Comparison of ENCODE assay signal across 8 mouse cellular contexts in the genomic region with DNA sequence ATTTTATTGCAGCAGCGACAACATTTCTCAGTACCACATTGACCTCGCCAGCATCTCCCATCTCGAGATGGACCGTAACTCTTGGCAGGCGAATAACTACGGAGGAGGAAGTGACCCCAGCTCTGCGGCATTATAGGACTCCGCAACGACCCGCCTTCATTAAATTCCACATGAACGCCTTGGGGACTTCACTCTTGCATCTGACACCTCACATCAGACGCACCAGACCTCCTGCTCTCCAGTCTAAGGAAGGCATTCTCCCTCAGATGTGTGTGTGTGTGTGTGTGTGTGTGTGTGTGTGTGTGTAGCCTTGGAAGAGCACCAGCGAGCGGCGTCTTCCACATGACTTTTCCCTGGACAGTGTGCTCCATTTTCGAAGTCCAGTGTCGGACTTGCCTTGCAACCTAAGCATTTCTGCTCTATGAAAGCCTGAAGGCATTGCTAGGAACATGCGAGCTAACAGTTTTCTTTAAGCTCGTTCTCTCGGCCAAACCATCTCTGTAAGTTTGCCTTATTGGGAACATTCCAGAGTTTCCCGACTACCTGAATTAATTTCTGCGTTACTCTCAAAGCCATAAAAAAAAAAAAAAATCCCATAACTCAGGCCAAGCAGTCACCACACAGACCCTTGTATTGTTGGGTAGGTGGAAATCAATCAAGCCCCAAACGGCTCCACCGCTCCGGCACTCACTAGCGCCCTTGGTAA. TPM values are rescaled to one million over a fixed set of nuclear protein-coding genes. Genes with fewer than 3 reads are reported as not detected.
DNase-seq lines count a peak whose midpoint lies in the region; ATAC-seq and TF ChIP-seq lines count a peak whose summit lies in the region.

No protein-coding gene starts in this region.

- no peak for DNase-seq in frontal cortex, postnatal 10 days (ENCODE audit: low spot score in 2 of 2)
- DNase-seq in MN1 (ENCODE audit: low spot score), result peak; percentile 23
- DNase-seq in forebrain, embryonic 14.5 days (ENCODE audit: low spot score), result peak; percentile 45
- DNase-seq in midbrain, postnatal 0 days (ENCODE audit: low spot score), result peak; percentile 45
- DNase-seq in layer of hippocampus, postnatal 25 days (ENCODE audit: extremely low spot score in 1 of 2, low spot score in 1 of 2), result no peak
- no peak for DNase-seq in ovary, adult 18-20 months (ENCODE audit: low spot score)

- H3K9ac ChIP-seq in forebrain, embryonic 14.5 days (ENCODE audit: low read length), result peak overlapping the region; percentile 72
- H3K9ac ChIP-seq in kidney, embryonic 16.5 days (replicated peaks; ENCODE audit: low read length), result peak overlapping the region; percentile 71
- H3K9ac ChIP-seq in midbrain, postnatal 0 days (replicated peaks; ENCODE audit: low read length, poor library complexity, severe bottlenecking), result peak overlapping the region; percentile 74

- ATAC-seq in frontal cortex, adult (ENCODE audit: low TSS enrichment), result peak; percentile 24
- no peak for ATAC-seq in forebrain, embryonic 14.5 days
- peak; percentile 7; the same call in 1 of the 2 replicates for ATAC-seq in kidney, embryonic 16.5 days (ENCODE audit: low FRiP score, low TSS enrichment)
- ATAC-seq in midbrain, postnatal 0 days (ENCODE audit: low FRiP score), result no peak; the same call in 1 of the 2 replicates

- WGBS in forebrain, embryonic 14.5 days, result under 1% methylated on average over 26 of the region's 26 CpGs
- WGBS in kidney, embryonic 16.5 days, result 0% methylated on average over 26 of the region's 26 CpGs
- WGBS in midbrain, postnatal 0 days, result 0% methylated on average over 26 of the region's 26 CpGs

- H3K9me3 ChIP-seq in forebrain, embryonic 14.5 days (replicated peaks; ENCODE audit: control insufficient read depth, low read length), result no peaks in the 10 kb centered on the region
- no peaks in the 10 kb centered on the region for H3K9me3 ChIP-seq in kidney, embryonic 16.5 days (ENCODE audit: low read length)
- H3K9me3 ChIP-seq in midbrain, postnatal 0 days (ENCODE audit: low read length), result no peaks in the 10 kb centered on the region

- peak overlapping the region; percentile 75; the same call in 1 of the 2 replicates for H3K27ac ChIP-seq in forebrain, embryonic 14.5 days (ENCODE audit: low read depth, low read length)
- peak overlapping the region; percentile 85 for H3K27ac ChIP-seq in kidney, embryonic 16.5 days (ENCODE audit: low read length)
- peak overlapping the region; percentile 77 for H3K27ac ChIP-seq in midbrain, postnatal 0 days (ENCODE audit: low read depth, low read length)

- H3K36me3 ChIP-seq in forebrain, embryonic 14.5 days (ENCODE audit: control insufficient read depth, insufficient read depth, low read length), result no peaks in the 10 kb centered on the region
- no peaks in the 10 kb centered on the region for H3K36me3 ChIP-seq in kidney, embryonic 16.5 days (ENCODE audit: insufficient read depth, low read length)
- H3K36me3 ChIP-seq in midbrain, postnatal 0 days (ENCODE audit: insufficient read depth, low read length), result no peaks in the 10 kb centered on the region

- H3K27me3 ChIP-seq in forebrain, embryonic 14.5 days (replicated peaks; ENCODE audit: control insufficient read depth, insufficient read depth, low read length), result no peaks in the 10 kb centered on the region
- peaks cover 10% of the 10 kb centered on the region; the same call in 1 of the 2 replicates for H3K27me3 ChIP-seq in kidney, embryonic 16.5 days (ENCODE audit: insufficient read depth, low read length)
- no peaks in the 10 kb centered on the region for H3K27me3 ChIP-seq in midbrain, postnatal 0 days (ENCODE audit: insufficient read depth, low read length)

- TF ChIP-seq CTCF in midbrain, postnatal 0 days (IDR thresholded peaks at IDR 0.05), result no peak

- peak overlapping the region; percentile 89 for H3K4me2 ChIP-seq in forebrain, embryonic 14.5 days (ENCODE audit: low read length)
- peak overlapping the region; percentile 83 for H3K4me2 ChIP-seq in kidney, embryonic 16.5 days (replicated peaks; ENCODE audit: low read depth, low read length)
- H3K4me2 ChIP-seq in midbrain, postnatal 0 days (ENCODE audit: low read depth, low read length, poor library complexity, severe bottlenecking), result peak overlapping the region; percentile 75

- H3K4me1 ChIP-seq in forebrain, embryonic 14.5 days (ENCODE audit: control insufficient read depth, insufficient read depth, low read length), result peaks cover 14% of the 10 kb centered on the region
- peaks cover 18% of the 10 kb centered on the region for H3K4me1 ChIP-seq in kidney, embryonic 16.5 days (ENCODE audit: insufficient read depth, low read length)
- no peaks in the 10 kb centered on the region; the same call in 1 of the 2 replicates for H3K4me1 ChIP-seq in midbrain, postnatal 0 days (ENCODE audit: insufficient read depth, low read length)

- H3K4me3 ChIP-seq in forebrain, embryonic 14.5 days (ENCODE audit: low read depth, low read length), result peak overlapping the region; percentile 60
- H3K4me3 ChIP-seq in kidney, embryonic 16.5 days (ENCODE audit: low read length), result peak overlapping the region; percentile 70
- peak overlapping the region; percentile 54 for H3K4me3 ChIP-seq in midbrain, postnatal 0 days (ENCODE audit: low read depth, low read length)

RNA-seq across cellular contexts. Expression of gene Cdh6, which starts 1.0 kb away (rescaled TPM):
- polyA plus RNA-seq in forebrain, embryonic 14.5 days (2014; fragmentation: Nextera tagmentation; extraction: Ambion mirVana), result 4.5 and 6.9 TPM in 2 replicates
- 33.8 and 34.8 TPM in 2 replicates for polyA plus RNA-seq in kidney, embryonic 16.5 days (2015; fragmentation: Nextera tagmentation; extraction: Ambion mirVana)
- 20.1 and 23.2 TPM in 2 replicates for total RNA-seq in midbrain, postnatal 0 days (2014; rRNA removed)
- polyA plus RNA-seq in midbrain, postnatal 0 days (2015; fragmentation: Nextera tagmentation; extraction: Ambion mirVana), result 18.0 and 18.1 TPM in 2 replicates
- total RNA-seq in layer of hippocampus, postnatal 25 days (2021), result 1 to 10 TPM; 6.2 to 7.3 TPM

Comparison
In these comparisons a context has a peak if more than half of its experiments do, and no peak if none do; other contexts are left out.
1. ATAC-seq: peak in frontal cortex, adult (single experiment) and kidney, embryonic 16.5 days (single experiment); none in forebrain, embryonic 14.5 days (single experiment) and midbrain, postnatal 0 days (single experiment).
2. DNase-seq: peak in MN1 (single experiment), forebrain, embryonic 14.5 days (single experiment) and midbrain, postnatal 0 days (single experiment); none in frontal cortex, postnatal 10 days (0 of 2), layer of hippocampus, postnatal 25 days (0 of 2) and ovary, adult 18-20 months (single experiment).
3. Peak in every context shown above with its lines, with median percentiles within 50 percentile points of each other: H3K27ac ChIP-seq, H3K4me2 ChIP-seq, H3K4me3 ChIP-seq and H3K9ac ChIP-seq.